In genomic region chr11:50571448-50571847, GRCm38 (mm10) we compare ENCODE assay signal across 18 mouse cellular contexts. TPM values are rescaled to one million over a fixed set of nuclear protein-coding genes. Genes with fewer than 3 reads are reported as not detected.
DNase-seq lines count a peak whose midpoint lies in the region; ATAC-seq and TF ChIP-seq lines count a peak whose summit lies in the region.
"Had no signal": no experiment of that assay in that cellular context is flagged by ENCODE, and none has a peak within 500 bp of the region (broad histone marks: within the 10 kb centered on the region; RNA-seq: fewer than 3 reads in every experiment).

No protein-coding gene starts in this region.

- H3K27me3 ChIP-seq in forebrain, postnatal 0 days (ENCODE audit: insufficient read depth, low read length), result no peaks in the 10 kb centered on the region
- H3K27me3 ChIP-seq in forebrain, embryonic 16.5 days (replicated peaks; ENCODE audit: control insufficient read depth, insufficient read depth, low read length), result no peaks in the 10 kb centered on the region
- no peaks in the 10 kb centered on the region for H3K27me3 ChIP-seq in hindbrain, embryonic 14.5 days (ENCODE audit: control insufficient read depth, insufficient read depth, low read length)
- H3K27me3 ChIP-seq in midbrain, embryonic 13.5 days, result no peaks in the 10 kb centered on the region
- H3K27me3 ChIP-seq: embryonic facial prominence, embryonic 15.5 days; heart, embryonic 15.5 days had no signal

- H3K4me2 ChIP-seq in forebrain, postnatal 0 days (ENCODE audit: low read depth), result no peak overlapping the region
- no peak overlapping the region for H3K4me2 ChIP-seq in forebrain, embryonic 16.5 days (ENCODE audit: low read length)
- no peak overlapping the region for H3K4me2 ChIP-seq in hindbrain, embryonic 14.5 days (replicated peaks)
- no peak overlapping the region for H3K4me2 ChIP-seq in midbrain, embryonic 13.5 days (replicated peaks)
- H3K4me2 ChIP-seq: embryonic facial prominence, embryonic 15.5 days; heart, embryonic 15.5 days had no signal

- H3K4me1 ChIP-seq in forebrain, postnatal 0 days (ENCODE audit: insufficient read depth), result no peaks in the 10 kb centered on the region
- H3K4me1 ChIP-seq in forebrain, embryonic 16.5 days (replicated peaks; ENCODE audit: control insufficient read depth, insufficient read depth, low read length), result no peaks in the 10 kb centered on the region
- no peaks in the 10 kb centered on the region for H3K4me1 ChIP-seq in hindbrain, embryonic 14.5 days (replicated peaks; ENCODE audit: control insufficient read depth, insufficient read depth, low read length)
- peaks cover 7% of the 10 kb centered on the region for H3K4me1 ChIP-seq in midbrain, embryonic 13.5 days (replicated peaks)
- H3K4me1 ChIP-seq: embryonic facial prominence, embryonic 15.5 days; heart, embryonic 15.5 days had no signal

- no peak overlapping the region for H3K9ac ChIP-seq in forebrain, postnatal 0 days
- no peak overlapping the region for H3K9ac ChIP-seq in forebrain, embryonic 16.5 days (replicated peaks; ENCODE audit: low read depth, low read length)
- H3K9ac ChIP-seq in hindbrain, embryonic 14.5 days, result no peak overlapping the region
- H3K9ac ChIP-seq in midbrain, embryonic 13.5 days (replicated peaks), result no peak overlapping the region
- H3K9ac ChIP-seq: embryonic facial prominence, embryonic 15.5 days; heart, embryonic 15.5 days had no signal

- ATAC-seq in forebrain, postnatal 0 days, result peak; percentile 47; the same call in 1 of the 2 replicates
- ATAC-seq in forebrain, embryonic 16.5 days, result no peak
- ATAC-seq in hindbrain, embryonic 14.5 days (ENCODE audit: low FRiP score), result peak; percentile 57
- peak; percentile 67 for ATAC-seq in midbrain, embryonic 13.5 days
- ATAC-seq: intestine, embryonic 16.5 days had no signal

- no peak for DNase-seq in forebrain, postnatal 0 days
- DNase-seq in brain, adult 2 months (ENCODE audit: low read depth, low spot score), result peak; percentile 26
- DNase-seq in hindbrain, embryonic 14.5 days (ENCODE audit: low spot score), result no peak
- no peak for DNase-seq in B cell, adult 2 months
- no peak for DNase-seq in gastrocnemius, postnatal 4 days (ENCODE audit: low spot score in 2 of 2)
- DNase-seq: adrenal gland, adult 2 months; cerebellum, postnatal 36 days; gastrocnemius, postnatal 25 days; heart, postnatal 4 days; lung, adult 18-20 months; lung, postnatal 14 days had no signal

- no peak overlapping the region for H3K4me3 ChIP-seq in forebrain, postnatal 0 days (ENCODE audit: low read depth, low read length)
- H3K4me3 ChIP-seq in forebrain, embryonic 16.5 days (replicated peaks; ENCODE audit: low read length), result no peak overlapping the region
- H3K4me3 ChIP-seq in hindbrain, embryonic 14.5 days (replicated peaks; ENCODE audit: low read length), result no peak overlapping the region
- H3K4me3 ChIP-seq in midbrain, embryonic 13.5 days (replicated peaks), result no peak overlapping the region
- H3K4me3 ChIP-seq: embryonic facial prominence, embryonic 15.5 days; heart, embryonic 15.5 days; limb, embryonic 10.5 days had no signal

- 64% methylated on average over 6 of the region's 6 CpGs for WGBS in forebrain, postnatal 0 days
- WGBS in forebrain, embryonic 16.5 days, result 63% methylated on average over 6 of the region's 6 CpGs
- 44% methylated on average over 6 of the region's 6 CpGs for WGBS in hindbrain, embryonic 14.5 days
- WGBS in midbrain, embryonic 13.5 days, result 52% methylated on average over 6 of the region's 6 CpGs

- no peak for TF ChIP-seq CTCF in forebrain, postnatal 0 days (IDR thresholded peaks at IDR 0.05; ENCODE audit: low read depth)

- no peaks in the 10 kb centered on the region for H3K9me3 ChIP-seq in forebrain, postnatal 0 days (ENCODE audit: low read length)
- no peaks in the 10 kb centered on the region for H3K9me3 ChIP-seq in forebrain, embryonic 16.5 days (ENCODE audit: control insufficient read depth, low read length)
- H3K9me3 ChIP-seq in hindbrain, embryonic 14.5 days (ENCODE audit: control insufficient read depth, low read length), result no peaks in the 10 kb centered on the region
- H3K9me3 ChIP-seq in midbrain, embryonic 13.5 days, result no peaks in the 10 kb centered on the region
- H3K9me3 ChIP-seq: embryonic facial prominence, embryonic 15.5 days; heart, embryonic 15.5 days; limb, embryonic 10.5 days had no signal

- H3K27ac ChIP-seq in forebrain, postnatal 0 days (ENCODE audit: low read depth, low read length), result no peak overlapping the region
- no peak overlapping the region for H3K27ac ChIP-seq in forebrain, embryonic 16.5 days (ENCODE audit: low read length)
- 0 out of 2 replicates have a peak overlapping the region, but pooled peaks have one; percentile 17 for H3K27ac ChIP-seq in hindbrain, embryonic 14.5 days
- peak overlapping the region; percentile 44; the same call in 1 of the 2 replicates for H3K27ac ChIP-seq in midbrain, embryonic 13.5 days
- H3K27ac ChIP-seq: embryonic facial prominence, embryonic 15.5 days; heart, embryonic 15.5 days; limb, embryonic 10.5 days; stomach, postnatal 0 days had no signal

- no peaks in the 10 kb centered on the region for H3K36me3 ChIP-seq in forebrain, postnatal 0 days (ENCODE audit: insufficient read depth)
- H3K36me3 ChIP-seq in forebrain, embryonic 16.5 days (ENCODE audit: control insufficient read depth, insufficient read depth), result no peaks in the 10 kb centered on the region
- H3K36me3 ChIP-seq in hindbrain, embryonic 14.5 days (replicated peaks; ENCODE audit: control insufficient read depth, insufficient read depth), result no peaks in the 10 kb centered on the region
- H3K36me3 ChIP-seq in midbrain, embryonic 13.5 days, result no peaks in the 10 kb centered on the region
- H3K36me3 ChIP-seq: embryonic facial prominence, embryonic 15.5 days; heart, embryonic 15.5 days; limb, embryonic 10.5 days had no signal

RNA-seq across cellular contexts. Expression of gene Adamts2, which starts 30.4 kb away (rescaled TPM):
- total RNA-seq in forebrain, postnatal 0 days (2014; rRNA removed), result 7.7 and 13.1 TPM in 2 replicates
- 4.1 and 4.4 TPM in 2 replicates for polyA plus RNA-seq in forebrain, postnatal 0 days (2015; fragmentation: Nextera tagmentation; extraction: Ambion mirVana)
- 3.4 and 4.5 TPM in 2 replicates for polyA plus RNA-seq in forebrain, embryonic 16.5 days (2015; fragmentation: Nextera tagmentation; extraction: Ambion mirVana)
- 6.3 and 6.8 TPM in 2 replicates for polyA plus RNA-seq in hindbrain, embryonic 14.5 days (2014; fragmentation: Nextera tagmentation; extraction: Ambion mirVana)
- 1.6 and 1.9 TPM in 2 replicates for polyA plus RNA-seq in midbrain, embryonic 13.5 days (2015; fragmentation: Nextera tagmentation; extraction: Ambion mirVana)
- 10 to 100 TPM; 38.0 to 42.3 TPM for total RNA-seq in gastrocnemius, postnatal 4 days (2021)

Comparison
In these comparisons a context has a peak if more than half of its experiments do, and no peak if none do; other contexts are left out.
1. H3K27ac ChIP-seq: peak in hindbrain, embryonic 14.5 days (single experiment) and midbrain, embryonic 13.5 days (single experiment); none in forebrain, postnatal 0 days (single experiment) and forebrain, embryonic 16.5 days (single experiment).